Mouse (Mus musculus): Measurements from ENCODE around the gene Erlin1. TPM values are rescaled to one million over a fixed set of nuclear protein-coding genes. Genes with fewer than 3 reads are reported as not detected.
A peak's percentile ranks its signal among the peaks of the same experiment; 100 is the strongest.

The Erlin1 gene
- polyA plus RNA-seq, 1 experiment from 2014 or later = 41.9 TPM

DNA sequence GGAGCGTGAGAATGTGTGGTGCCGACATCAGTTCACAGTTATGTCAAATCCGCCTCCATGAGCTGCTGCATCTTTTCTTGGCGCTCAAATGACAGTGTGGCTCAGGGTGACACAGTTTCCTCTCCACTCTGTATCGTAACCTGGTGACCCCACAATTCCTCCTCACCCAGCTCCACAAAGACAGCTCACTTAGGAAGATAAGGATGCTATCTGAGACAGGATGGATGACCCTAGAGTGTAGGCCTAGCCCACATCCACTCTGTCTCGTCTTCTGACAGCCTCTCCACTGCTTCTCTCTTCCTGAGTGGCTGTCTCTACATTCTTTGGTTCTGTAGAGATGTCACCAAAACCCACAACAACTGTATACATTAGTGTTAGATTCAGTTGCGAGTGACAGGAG, 74.2 kb downstream of the Erlin1 start:
- H3K4me1 ChIP-seq = no peaks in the 10 kb centered on the region
- H3K4me2 ChIP-seq = no peak overlapping the region
- H3K9me3 ChIP-seq = no peaks in the 10 kb centered on the region
- no peaks in the 10 kb centered on the region for H3K36me3 ChIP-seq
- H3K4me3 ChIP-seq = no peak overlapping the region
- ATAC-seq (ENCODE audit: borderline replicate concordance, extremely low read depth, low FRiP score, low TSS enrichment) = peak; percentile 46; the same call in 1 of the 2 replicates
- H3K9ac ChIP-seq = no peak overlapping the region
- no peaks in the 10 kb centered on the region for H3K27me3 ChIP-seq
- whole genome bisulfite sequencing = 28% methylated on average over 7 of the region's 7 CpGs
- no peak overlapping the region for H3K27ac ChIP-seq

- whole genome bisulfite sequencing = 60% methylated on average over 4 of the region's 4 CpGs
- H3K4me3 ChIP-seq = no peak overlapping the region
- ATAC-seq (ENCODE audit: borderline replicate concordance, extremely low read depth, low FRiP score, low TSS enrichment) = no peak
Measured at GRCm38 (mm10) chr19:43992464-43992863, 77.1 kb downstream of the Erlin1 start.

GRCm38 (mm10) chr19:43990362-43990761, 79.2 kb downstream of the Erlin1 start:
- Histone ChIP-seq H3K27me3 (0 out of 2 replicates have a peak, but pooled peaks cover 6% of the 10 kb centered on the region), H3K9me3 (no peaks in the 10 kb centered on the region), H3K4me1 (no peaks in the 10 kb centered on the region), H3K9ac (no peak overlapping the region), H3K36me3 (no peaks in the 10 kb centered on the region), H3K27ac (no peak overlapping the region), H3K4me2 (no peak overlapping the region), H3K4me3 (no peak overlapping the region)
- 77% methylated on average over 8 of the region's 8 CpGs for WGBS
- ATAC-seq (ENCODE audit: borderline replicate concordance, extremely low read depth, low FRiP score, low TSS enrichment) = no peak

More at GRCm38 (mm10) chr19:43992464-43992863, 77.1 kb downstream of the Erlin1 start:
- Histone ChIP-seq H3K4me2 (no peak overlapping the region), H3K9me3 (no peaks in the 10 kb centered on the region), H3K4me1 (no peaks in the 10 kb centered on the region), H3K27me3 (no peaks in the 10 kb centered on the region), H3K36me3 (no peaks in the 10 kb centered on the region), H3K9ac (no peak overlapping the region), H3K27ac (no peak overlapping the region)

DNA sequence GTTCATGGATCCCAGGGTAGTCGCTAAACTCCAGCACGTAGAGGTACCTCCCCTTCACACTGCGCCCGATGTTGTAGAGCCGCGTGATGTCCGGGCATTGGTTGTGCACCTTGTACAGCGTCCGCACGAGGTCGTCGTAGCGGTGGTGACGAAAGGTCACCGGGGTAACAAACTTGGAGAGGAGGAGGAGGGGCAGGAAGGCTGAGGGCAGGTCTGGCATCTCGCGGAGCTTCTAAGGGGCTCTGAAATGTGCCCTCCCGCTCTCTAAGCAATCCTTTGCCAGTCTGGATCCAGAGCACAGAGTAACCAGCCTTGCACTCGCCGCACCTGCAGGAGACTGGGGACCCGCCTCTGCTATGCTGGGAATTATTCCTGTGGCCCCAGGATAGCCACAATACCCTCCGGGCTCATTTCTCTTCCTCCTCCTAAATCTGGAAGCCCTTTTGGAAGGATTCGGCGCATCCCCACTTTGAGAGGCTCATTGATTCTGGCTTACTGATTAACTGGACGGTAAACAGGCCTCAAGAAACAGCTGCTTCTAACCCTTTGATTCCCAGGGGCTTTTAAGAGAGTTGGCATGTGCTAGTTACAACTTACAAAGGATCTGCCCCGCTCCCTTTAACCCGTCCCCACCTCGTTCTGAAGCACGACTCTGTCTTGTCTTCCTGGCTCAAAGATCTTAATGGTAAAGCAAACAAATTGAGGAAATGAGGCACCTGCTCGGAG, 83.4 kb downstream of the Erlin1 start, which contains the start of gene Cpn1:
Cpn1 (minus strand) TSS at position 488 of the 726 bp plus-strand sequence.
- 16% methylated on average over 30 of the region's 30 CpGs for WGBS
- 0 out of 2 replicates have a peak, but pooled peaks have one; percentile 31 for ATAC-seq (ENCODE audit: borderline replicate concordance, extremely low read depth, low FRiP score, low TSS enrichment)
- H3K4me3 ChIP-seq = peak within 1 kb of the TSS; percentile 21

More for the DNA sequence above, 83.4 kb downstream of the Erlin1 start, which contains the start of gene Cpn1:
- Histone ChIP-seq H3K27ac (no peak within 1 kb of the TSS), H3K9ac (no peak within 1 kb of the TSS), H3K9me3 (no peaks in the 10 kb centered on the region), H3K36me3 (no peaks in the 10 kb centered on the region), H3K4me1 (peaks cover 13% of the 10 kb centered on the region), H3K27me3 (0 out of 2 replicates have a peak, but pooled peaks cover 6% of the 10 kb centered on the region), H3K4me2 (peak within 1 kb of the TSS; percentile 45)

Other genes with a start within 250 kb of the Erlin1 start
- gene Dnmbp, start 129.6 kb downstream of the Erlin1 start, polyA plus RNA-seq (2015; fragmentation: Nextera tagmentation; extraction: Ambion mirVana) = 22.2 and 22.4 TPM in 2 replicates
- gene Cpn1, start 83.2 kb downstream of the Erlin1 start, polyA plus RNA-seq (2015; fragmentation: Nextera tagmentation; extraction: Ambion mirVana) = 5.8 and 6.6 TPM in 2 replicates
- gene Cyp2c23, start 40.6 kb downstream of the Erlin1 start, polyA plus RNA-seq (2015; fragmentation: Nextera tagmentation; extraction: Ambion mirVana) = 0.35 TPM in 2 replicates
- 37.1 and 40.8 TPM in 2 replicates for gene Chuk, start 37.7 kb upstream of the Erlin1 start, polyA plus RNA-seq (2015; fragmentation: Nextera tagmentation; extraction: Ambion mirVana)
- 33.9 and 34.6 TPM in 2 replicates for gene Cwf19l1, start 66.1 kb upstream of the Erlin1 start, polyA plus RNA-seq (2015; fragmentation: Nextera tagmentation; extraction: Ambion mirVana)
- 76.2 and 79.1 TPM in 2 replicates for gene Bloc1s2, start 76.7 kb upstream of the Erlin1 start, polyA plus RNA-seq (2015; fragmentation: Nextera tagmentation; extraction: Ambion mirVana)
- 0.04 TPM in 1 of 2 replicates, not detected in the other for gene Pkd2l1, start 122.7 kb upstream of the Erlin1 start, polyA plus RNA-seq (2015; fragmentation: Nextera tagmentation; extraction: Ambion mirVana)
- 0.58 and 0.64 TPM in 2 replicates for gene Scd3, start 133.5 kb upstream of the Erlin1 start, polyA plus RNA-seq (2015; fragmentation: Nextera tagmentation; extraction: Ambion mirVana)
- gene Scd2, start 223.9 kb upstream of the Erlin1 start, polyA plus RNA-seq (2015; fragmentation: Nextera tagmentation; extraction: Ambion mirVana) = 210 and 224 TPM in 2 replicates

All from lung, embryonic 15.5 days (tissue).